Mouse (Mus musculus) thymus, postnatal 4 days (tissue): ENCODE measurements around the gene Siah3.

Experiments used
- DNase-seq: peaks from one replicate; pipeline ENCODE4 v3.0.0; 2021

The Siah3 gene

GRCm38 (mm10) chr14:75473061-75473930, 17.5 kb downstream of the Siah3 start:
- DNase-seq, result no peak

DNA sequence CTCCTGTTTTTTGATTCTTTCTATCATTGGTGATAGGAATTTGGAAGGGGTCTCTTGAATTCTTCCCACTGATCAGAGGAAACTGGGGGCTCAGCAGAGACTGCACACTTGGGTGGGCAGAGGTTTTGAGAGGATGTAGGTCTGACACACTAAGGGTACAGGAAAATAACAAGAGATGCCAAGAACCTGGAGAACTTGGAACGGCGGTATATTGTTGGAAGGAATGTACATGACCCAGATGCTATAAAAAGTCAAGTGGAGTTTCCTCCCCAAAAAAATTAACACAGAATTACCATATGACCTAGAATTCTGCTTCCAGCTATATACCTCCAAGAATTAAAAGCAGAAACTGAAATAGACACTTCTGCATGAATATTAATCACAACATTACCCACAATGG, 20.1 kb downstream of the Siah3 start:
- DNase-seq, result no peak

GRCm38 (mm10) chr14:75482231-75483175, 26.7 kb downstream of the Siah3 start:
- no peak for DNase-seq

DNA sequence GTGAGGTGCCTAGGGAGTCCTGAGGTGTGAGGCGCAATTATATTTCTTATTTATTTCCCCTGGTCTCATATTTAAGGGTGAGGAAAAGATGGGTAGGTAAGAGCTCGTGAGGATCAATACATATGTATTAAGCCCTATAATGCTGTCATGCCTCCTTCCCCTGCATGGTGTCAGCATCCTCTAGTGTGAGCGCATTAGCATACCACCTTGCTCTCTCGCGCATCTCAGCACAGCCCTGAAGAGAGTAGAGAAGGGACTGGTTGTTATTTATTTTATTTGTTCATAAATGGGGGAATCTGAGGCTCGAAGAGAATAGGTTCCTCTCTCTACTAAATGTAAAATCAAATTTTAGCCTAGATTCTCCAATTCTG, 27.4 kb downstream of the Siah3 start:
- no peak for DNase-seq

- no peak for DNase-seq
These were observed 32.1 kb downstream of the Siah3 start for GRCm38 (mm10) chr14:75487932-75488331.

- DNase-seq, result no peak
These were observed 37.9 kb downstream of the Siah3 start for GRCm38 (mm10) chr14:75493555-75494194.

GRCm38 (mm10) chr14:75494926-75495325, 39.1 kb downstream of the Siah3 start:
- DNase-seq, result no peak

DNA sequence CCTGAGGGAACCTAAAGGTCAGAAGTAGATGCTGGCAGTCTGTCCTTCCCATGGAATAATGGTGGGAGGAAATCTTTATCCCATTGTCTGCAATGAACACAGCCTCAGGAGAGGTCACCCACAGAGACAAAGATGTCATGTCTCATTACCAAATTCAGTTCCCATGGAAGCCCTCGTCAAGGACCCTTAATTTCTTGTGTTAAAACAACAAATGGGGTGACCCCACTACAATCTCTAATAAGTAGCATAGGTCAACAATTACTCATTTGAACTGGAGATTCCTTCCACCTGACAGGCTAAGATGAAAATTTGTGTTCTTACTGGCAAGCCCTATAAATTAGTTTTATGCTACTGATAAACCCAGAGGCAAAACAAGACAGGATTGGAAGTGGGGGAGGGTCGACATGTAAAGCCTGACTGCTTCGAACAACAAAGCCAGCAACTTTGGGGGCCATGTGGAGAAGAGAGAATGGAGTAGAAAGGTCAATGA, 45.8 kb downstream of the Siah3 start:
- no peak for DNase-seq

- DNase-seq, result no peak
These were observed 46.7 kb downstream of the Siah3 start for GRCm38 (mm10) chr14:75502446-75502845.

DNA sequence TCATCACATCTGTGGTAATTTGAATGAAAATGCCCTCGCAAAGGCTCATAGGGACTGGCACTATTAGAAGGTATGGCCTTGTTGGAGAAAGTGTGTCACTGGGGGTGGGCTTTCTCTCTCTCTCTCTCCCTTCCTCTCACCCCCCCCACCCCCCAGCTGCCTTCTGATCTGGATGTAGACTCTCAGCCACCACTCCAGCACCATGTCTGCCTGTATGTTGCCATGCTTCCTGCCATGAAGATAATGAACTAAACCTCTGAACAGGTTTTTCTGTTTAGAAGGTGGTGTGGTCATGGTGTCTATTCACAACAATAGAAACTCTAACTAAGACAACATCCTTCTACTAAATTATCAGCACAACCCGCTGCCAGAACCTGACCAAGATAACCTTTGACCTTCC, 48.5 kb downstream of the Siah3 start:
- DNase-seq, result no peak

DNA sequence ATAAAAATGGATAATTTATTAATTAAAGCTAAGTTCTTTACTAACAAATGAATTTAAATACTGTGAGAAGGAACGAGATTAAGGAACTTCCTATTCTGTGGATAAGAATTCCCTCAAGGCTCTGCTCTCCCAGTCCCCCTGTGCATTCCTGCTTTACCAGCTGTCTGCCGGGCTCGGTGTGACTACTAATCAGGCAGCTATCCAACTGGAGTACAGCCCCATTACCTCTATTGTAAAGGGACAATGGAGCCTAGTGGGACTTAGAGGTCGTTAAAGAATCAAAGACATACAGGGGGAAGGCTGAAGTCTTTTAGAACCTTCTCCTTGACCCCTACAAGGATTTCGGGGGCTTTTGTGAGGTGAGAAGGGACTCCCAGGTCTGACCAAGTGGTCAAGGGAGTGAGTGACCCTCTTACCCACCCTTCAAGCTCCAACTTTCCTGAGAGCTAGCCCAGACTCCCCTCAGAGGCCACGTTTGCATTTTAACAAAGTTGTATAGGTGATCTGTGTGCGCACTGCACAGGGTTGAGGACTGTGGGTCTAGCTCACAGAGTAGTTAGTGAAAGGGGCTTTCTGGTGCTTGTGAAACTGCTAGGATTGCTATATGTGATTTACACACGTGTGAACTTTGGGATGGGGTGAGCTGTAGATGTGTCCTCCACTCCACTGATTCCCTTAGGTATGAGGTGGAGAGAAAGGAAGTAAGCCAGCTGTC, 49.5 kb downstream of the Siah3 start:
- no peak for DNase-seq

- no peak for DNase-seq
These were observed 50.5 kb downstream of the Siah3 start for GRCm38 (mm10) chr14:75506246-75506645.

GRCm38 (mm10) chr14:75510125-75510524, 54.3 kb downstream of the Siah3 start:
- DNase-seq, result no peak

DNA sequence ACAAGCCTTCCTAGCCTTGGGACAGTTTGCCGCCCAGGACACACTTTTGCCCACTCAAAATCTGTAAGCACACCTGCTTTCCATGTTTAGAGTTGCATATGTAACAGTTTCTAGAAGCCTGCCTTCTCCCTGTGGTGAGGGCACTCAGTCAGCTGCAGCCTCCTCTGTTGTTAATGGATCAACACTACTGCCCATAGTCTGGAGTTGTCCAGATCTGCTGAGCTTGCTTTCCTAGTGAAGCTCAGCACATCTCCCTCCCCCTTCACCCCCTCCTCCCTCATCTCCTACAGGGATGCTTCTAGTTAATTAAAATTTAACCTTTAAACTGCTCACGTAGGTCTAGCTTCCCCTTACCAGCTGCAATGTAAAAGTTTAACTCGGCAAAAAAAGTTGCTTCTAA, 57.2 kb downstream of the Siah3 start:
- no peak for DNase-seq

DNA sequence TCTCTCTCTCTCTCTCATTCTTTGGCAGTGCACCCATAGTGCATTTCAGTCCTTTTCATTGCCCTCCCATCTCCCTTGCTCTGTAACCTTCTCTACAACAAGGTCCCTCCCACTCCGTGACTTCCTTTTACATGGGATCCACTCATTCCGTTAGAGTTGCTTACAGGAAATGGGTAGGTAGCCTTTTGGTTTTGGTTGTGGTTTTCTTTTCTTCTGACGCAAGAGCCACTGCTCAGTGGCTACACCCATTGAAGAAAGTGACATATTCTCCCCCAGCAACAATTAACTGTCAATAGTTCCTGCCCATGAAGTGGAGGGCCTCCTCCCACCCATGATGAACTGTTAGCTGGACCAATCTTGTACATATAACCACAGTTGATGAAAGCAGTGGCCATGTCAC, 60.4 kb downstream of the Siah3 start:
- no peak for DNase-seq

- no peak for DNase-seq
These were observed 61.3 kb downstream of the Siah3 start for GRCm38 (mm10) chr14:75516917-75517595.

DNA sequence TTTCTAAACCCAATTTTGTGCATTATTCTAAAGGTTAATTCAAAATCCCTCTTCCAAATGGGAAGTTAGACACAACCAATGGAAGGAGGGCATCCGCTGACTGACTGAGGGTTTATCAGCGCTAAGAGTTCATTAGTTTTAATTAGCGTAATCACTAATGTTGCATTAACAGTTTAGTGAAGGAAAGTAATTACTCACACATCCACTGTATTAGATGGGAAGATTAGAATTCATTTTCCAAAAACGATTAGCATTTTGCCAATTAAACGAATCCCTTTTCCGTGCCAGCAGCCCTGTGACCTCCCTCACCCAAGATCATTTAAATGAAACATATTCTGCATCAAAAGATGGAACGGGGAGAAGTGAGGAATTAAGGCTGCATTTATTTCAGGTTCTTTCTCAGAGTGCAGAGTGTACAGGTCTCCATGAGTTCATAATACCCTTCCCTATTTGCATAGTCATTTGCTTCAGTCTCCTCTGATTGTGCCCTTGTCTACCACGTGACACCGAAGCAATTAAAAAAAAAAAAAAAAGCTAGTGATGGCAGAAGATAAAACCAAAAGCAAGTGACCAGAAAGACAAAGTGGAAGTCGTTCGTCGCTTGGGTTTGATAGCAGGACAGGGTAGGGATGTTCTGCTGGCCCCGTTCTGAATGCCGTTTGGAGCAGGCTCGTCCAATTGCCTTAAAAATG, 62.6 kb downstream of the Siah3 start:
- DNase-seq, result no peak

GRCm38 (mm10) chr14:75518899-75519298, 63.1 kb downstream of the Siah3 start:
- no peak for DNase-seq

- DNase-seq, result no peak
These were observed 63.9 kb downstream of the Siah3 start for GRCm38 (mm10) chr14:75519668-75520067.

DNA sequence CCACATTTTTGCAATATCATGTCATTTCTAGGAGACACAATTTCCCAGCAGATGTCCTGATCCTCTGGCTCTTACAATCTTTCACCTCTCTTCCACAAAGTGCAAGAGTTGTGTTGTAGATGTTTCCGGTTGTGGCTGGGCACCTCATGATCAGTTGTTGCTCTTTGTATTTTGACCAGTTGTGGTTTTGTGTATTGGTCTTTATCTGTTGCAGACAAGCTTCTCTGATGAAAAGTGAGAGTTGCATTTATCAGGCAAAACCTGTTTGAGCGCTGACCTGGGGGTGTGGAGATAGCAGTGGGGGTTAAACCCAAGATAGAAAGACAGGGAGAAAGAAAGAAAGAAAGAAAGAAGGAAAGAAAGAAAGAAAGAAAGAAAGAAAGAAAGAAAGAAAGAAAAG, 68.9 kb downstream of the Siah3 start:
- no peak for DNase-seq
